In genomic region chr4:55176026-55176425, GRCm38 (mm10) we compare ENCODE assay signal across 14 mouse cellular contexts.
DNase-seq lines count a peak whose midpoint lies in the region.
"Had no signal": no experiment of that assay in that cellular context is flagged by ENCODE, and none has a peak within 500 bp of the region (broad histone marks: within the 10 kb centered on the region; RNA-seq: fewer than 3 reads in every experiment).

No protein-coding gene starts in this region.

- DNase-seq in adrenal gland, adult 2 months: peak; percentile 11
- no peak for DNase-seq in adrenal gland, postnatal 25 days
- DNase-seq in heart, adult 11 months: peak; percentile 84
- no peak for DNase-seq in heart, adult 8-10 months (ENCODE audit: low spot score)
- DNase-seq in adipocyte (ENCODE audit: low spot score): peak; percentile 60
- DNase-seq: adrenal gland, adult 8-10 months; B cell, adult 2 months; cerebellum, adult 11 months; cerebellum, adult 18-20 months; cerebellum, adult 8-10 months; cerebellum, adult 9-11 months; cerebellum, postnatal 14 days; cerebellum, postnatal 36 days; embryo, embryonic 11 days had no signal

Comparison
In these comparisons a context has a peak if more than half of its experiments do, and no peak if none do; other contexts are left out.
1. DNase-seq: peak in adrenal gland, adult 2 months (single experiment), heart, adult 11 months (single experiment) and adipocyte (single experiment); none in adrenal gland, postnatal 25 days (single experiment) and heart, adult 8-10 months (single experiment).